Mouse (Mus musculus): ENCODE data around the gene Pcyox1. TPM values are rescaled to one million over a fixed set of nuclear protein-coding genes. Genes with fewer than 3 reads are reported as not detected.

Gene Pcyox1
- polyA plus RNA-seq, 2 experiments = 67.3 to 93.3 TPM

DNA sequence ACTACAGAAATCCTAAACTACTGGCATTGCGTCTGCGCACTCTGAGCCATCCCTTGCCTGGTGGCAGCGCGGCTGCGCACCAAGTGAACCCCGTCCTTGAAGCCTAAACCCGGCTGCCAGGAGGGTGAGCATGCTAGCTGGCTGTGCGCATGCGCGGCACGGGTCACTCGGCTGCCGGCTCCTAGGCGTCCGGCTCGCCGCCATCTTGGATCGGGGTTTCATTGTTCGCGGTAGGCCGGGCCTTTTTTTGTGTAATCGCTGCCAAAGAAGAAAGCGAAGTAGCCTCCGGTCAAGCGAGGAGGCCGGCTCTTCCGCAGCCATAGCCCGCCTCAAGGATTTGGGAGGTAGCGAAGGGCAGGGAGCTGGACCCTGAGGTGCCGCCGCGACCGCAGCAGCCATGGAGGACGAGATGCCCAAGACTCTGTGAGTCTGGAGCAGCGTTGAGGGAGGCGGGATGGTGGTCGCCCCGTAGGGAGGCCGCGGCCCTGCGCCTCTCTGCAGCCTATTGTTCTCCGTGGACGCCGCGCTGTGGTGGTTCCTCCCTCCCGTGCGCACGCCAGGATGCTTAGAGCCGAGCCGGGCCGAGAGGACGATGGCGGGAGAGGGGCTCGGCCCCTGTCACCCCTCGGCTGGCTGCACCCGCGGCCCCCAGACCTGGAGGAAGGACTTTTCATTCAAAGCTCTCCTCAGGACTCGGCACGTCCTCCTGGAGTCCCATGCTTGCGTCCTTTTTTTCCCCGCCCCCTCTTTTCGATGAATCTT is 7.3 kb upstream of the Pcyox1 start, which contains the start of gene Tia1:
Tia1 (plus strand) TSS at position 120 of the 762 bp plus-strand sequence.
- 0 out of 2 replicates have a peak, but pooled peaks have one; percentile 30 for TF ChIP-seq POLR2A (IDR thresholded peaks at IDR 0.05; ENCODE audit: borderline replicate concordance, extremely low read depth, insufficient read depth, insufficient read length)
- WGBS = under 1% methylated on average over 61 of the region's 62 CpGs
- H3K27me3 ChIP-seq (ENCODE audit: control insufficient read depth, insufficient read depth, low read length) = no peaks in the 10 kb centered on the region
- peak within 1 kb of the TSS; percentile 99 for H3K27ac ChIP-seq (replicated peaks; ENCODE audit: low read depth, low read length)
- peak within 1 kb of the TSS; percentile 59 for H3K4me2 ChIP-seq (replicated peaks; ENCODE audit: low read depth, low read length, severe bottlenecking)
- peaks cover 14% of the 10 kb centered on the region for H3K4me1 ChIP-seq (ENCODE audit: control insufficient read depth, insufficient read depth, low read length)
- DNase-seq (ENCODE audit: low spot score) (peak; percentile 98), ATAC-seq (ENCODE audit: low FRiP score, low read depth) (peak; percentile 95)
- peak within 1 kb of the TSS; percentile 98 for H3K9ac ChIP-seq (ENCODE audit: low read depth, low read length, severe bottlenecking)
- peaks cover 12% of the 10 kb centered on the region; the same call in 1 of the 2 replicates for H3K36me3 ChIP-seq (ENCODE audit: control insufficient read depth, insufficient read depth, low read length)
- H3K9me3 ChIP-seq (ENCODE audit: control insufficient read depth, low read length) = no peaks in the 10 kb centered on the region
- peak within 1 kb of the TSS; percentile 67 for H3K4me3 ChIP-seq (replicated peaks; ENCODE audit: low read length)

- Histone ChIP-seq H3K36me3 (ENCODE audit: control insufficient read depth, insufficient read depth, low read length) (peaks cover 12% of the 10 kb centered on the region; the same call in 1 of the 2 replicates), H3K27me3 (ENCODE audit: control insufficient read depth, insufficient read depth, low read length) (no peaks in the 10 kb centered on the region), H3K9me3 (ENCODE audit: control insufficient read depth, low read length) (no peaks in the 10 kb centered on the region), H3K4me1 (ENCODE audit: control insufficient read depth, insufficient read depth, low read length) (peaks cover 14% of the 10 kb centered on the region), H3K27ac (replicated peaks; ENCODE audit: low read depth, low read length) (peak overlapping the region; percentile 99), H3K4me3 (replicated peaks; ENCODE audit: low read length) (peak overlapping the region; percentile 67), H3K9ac (ENCODE audit: low read depth, low read length, severe bottlenecking) (peak overlapping the region; percentile 98), H3K4me2 (replicated peaks; ENCODE audit: low read depth, low read length, severe bottlenecking) (peak overlapping the region; percentile 41)
- DNase-seq (ENCODE audit: low spot score) (peak; percentile 88), ATAC-seq (ENCODE audit: low FRiP score, low read depth) (peak; percentile 82)
- no peak for TF ChIP-seq POLR2A (IDR thresholded peaks at IDR 0.05; ENCODE audit: borderline replicate concordance, extremely low read depth, insufficient read depth, insufficient read length)
- under 1% methylated on average over 15 of the region's 15 CpGs for WGBS
These were observed 6.8 kb upstream of the Pcyox1 start for GRCm38 (mm10) chr6:86403728-86404099.

GRCm38 (mm10) chr6:86402681-86403607 is 6.0 kb upstream of the Pcyox1 start:
- H3K4me2 ChIP-seq (replicated peaks; ENCODE audit: low read depth, low read length, severe bottlenecking) = peak overlapping the region; percentile 41
- ATAC-seq (ENCODE audit: low FRiP score, low read depth) (no peak), DNase-seq (ENCODE audit: low spot score) (peak; percentile 33)
- WGBS = 37% methylated on average over 12 of the region's 12 CpGs
- H3K27me3 ChIP-seq (ENCODE audit: control insufficient read depth, insufficient read depth, low read length) = no peaks in the 10 kb centered on the region
- H3K4me1 ChIP-seq (ENCODE audit: control insufficient read depth, insufficient read depth, low read length) = peaks cover 14% of the 10 kb centered on the region
- peak overlapping the region; percentile 67 for H3K4me3 ChIP-seq (replicated peaks; ENCODE audit: low read length)
- H3K9me3 ChIP-seq (ENCODE audit: control insufficient read depth, low read length) = no peaks in the 10 kb centered on the region
- H3K9ac ChIP-seq (ENCODE audit: low read depth, low read length, severe bottlenecking) = 0 out of 2 replicates have a peak overlapping the region, but pooled peaks have one; percentile 18
- no peak overlapping the region for H3K27ac ChIP-seq (replicated peaks; ENCODE audit: low read depth, low read length)
- H3K36me3 ChIP-seq (ENCODE audit: control insufficient read depth, insufficient read depth, low read length) = peaks cover 12% of the 10 kb centered on the region; the same call in 1 of the 2 replicates
- TF ChIP-seq POLR2A (IDR thresholded peaks at IDR 0.05; ENCODE audit: borderline replicate concordance, extremely low read depth, insufficient read depth, insufficient read length) = no peak

GRCm38 (mm10) chr6:86400972-86401371 is 4.0 kb upstream of the Pcyox1 start:
- peak; percentile 89 for DNase-seq (ENCODE audit: low spot score)
- H3K27ac ChIP-seq (replicated peaks; ENCODE audit: low read depth, low read length) = no peak overlapping the region
- no peak for ATAC-seq (ENCODE audit: low FRiP score, low read depth)
- 5% methylated on average over 9 of the region's 9 CpGs for WGBS
- no peaks in the 10 kb centered on the region for H3K27me3 ChIP-seq (ENCODE audit: control insufficient read depth, insufficient read depth, low read length)
- H3K4me3 ChIP-seq (replicated peaks; ENCODE audit: low read length) = peak overlapping the region; percentile 16
- H3K9ac ChIP-seq (ENCODE audit: low read depth, low read length, severe bottlenecking) = peak overlapping the region; percentile 9; the same call in 1 of the 2 replicates
- H3K36me3 ChIP-seq (ENCODE audit: control insufficient read depth, insufficient read depth, low read length) = no peaks in the 10 kb centered on the region
- H3K4me2 ChIP-seq (replicated peaks; ENCODE audit: low read depth, low read length, severe bottlenecking) = peak overlapping the region; percentile 39
- H3K4me1 ChIP-seq (ENCODE audit: control insufficient read depth, insufficient read depth, low read length) = peaks cover 9% of the 10 kb centered on the region
- no peak for TF ChIP-seq POLR2A (IDR thresholded peaks at IDR 0.05; ENCODE audit: borderline replicate concordance, extremely low read depth, insufficient read depth, insufficient read length)
- H3K9me3 ChIP-seq (ENCODE audit: control insufficient read depth, low read length) = no peaks in the 10 kb centered on the region

- Histone ChIP-seq H3K9me3 (ENCODE audit: control insufficient read depth, low read length) (no peaks in the 10 kb centered on the region), H3K36me3 (ENCODE audit: control insufficient read depth, insufficient read depth, low read length) (no peaks in the 10 kb centered on the region), H3K9ac (ENCODE audit: low read depth, low read length, severe bottlenecking) (no peak overlapping the region), H3K4me2 (replicated peaks; ENCODE audit: low read depth, low read length, severe bottlenecking) (no peak overlapping the region), H3K27ac (replicated peaks; ENCODE audit: low read depth, low read length) (no peak overlapping the region), H3K4me1 (ENCODE audit: control insufficient read depth, insufficient read depth, low read length) (peaks cover 19% of the 10 kb centered on the region), H3K27me3 (ENCODE audit: control insufficient read depth, insufficient read depth, low read length) (no peaks in the 10 kb centered on the region), H3K4me3 (replicated peaks; ENCODE audit: low read length) (no peak overlapping the region)
- no peak for TF ChIP-seq POLR2A (IDR thresholded peaks at IDR 0.05; ENCODE audit: borderline replicate concordance, extremely low read depth, insufficient read depth, insufficient read length)
- 75% methylated on average over 2 of the region's 2 CpGs for WGBS
- DNase-seq (ENCODE audit: low spot score) = no peak
- ATAC-seq (ENCODE audit: low FRiP score, low read depth) = no peak
These were observed 3.0 kb upstream of the Pcyox1 start for GRCm38 (mm10) chr6:86399995-86400394.

All from limb, embryonic 14.5 days (tissue).